Mouse (Mus musculus) forebrain, embryonic 13.5 days (tissue): Measurements from ENCODE around the gene Stn1. TPM values are rescaled to one million over a fixed set of nuclear protein-coding genes. Genes with fewer than 3 reads are reported as not detected.

Experiments
- ATAC-seq: fragments of 200-750 bp; cut with Nextera tagmentation; 2 replicates; pipeline ENCODE4 v1.8.0; 2017
- H3K27ac ChIP-seq: fragments of 300-500 bp; sonication (generic); 2 replicates; pipeline ENCODE4 v1.5.1; 2015; ENCODE audit warnings: inconsistent platforms, mild to moderate bottlenecking, moderate library complexity
- H3K27me3 ChIP-seq: fragments of 300-500 bp; sonication (generic); 2 replicates; pipeline ENCODE4 v1.6.1; 2015; ENCODE audit warnings: mild to moderate bottlenecking, inconsistent platforms
- H3K36me3 ChIP-seq: fragments of 300-500 bp; sonication (generic); 2 replicates; pipeline ENCODE4 v1.6.1; 2015; ENCODE audit warnings: mild to moderate bottlenecking, inconsistent platforms; ENCODE audit not compliant: poor library complexity, severe bottlenecking
- H3K4me1 ChIP-seq: fragments of 300-500 bp; sonication (generic); 2 replicates; pipeline ENCODE4 v1.6.1; 2015; ENCODE audit warnings: inconsistent platforms
- H3K4me2 ChIP-seq: fragments of 300-500 bp; sonication (generic); 2 replicates; pipeline ENCODE4 v1.6.1; 2015; ENCODE audit warnings: inconsistent platforms, mild to moderate bottlenecking, moderate library complexity
- H3K4me3 ChIP-seq: fragments of 300-500 bp; sonication (generic); 2 replicates; pipeline ENCODE4 v1.5.1; 2015; ENCODE audit warnings: mild to moderate bottlenecking, inconsistent platforms
- H3K9ac ChIP-seq: fragments of 300-500 bp; sonication (generic); 2 replicates; pipeline ENCODE4 v1.6.1; 2015; ENCODE audit warnings: mild to moderate bottlenecking, inconsistent platforms
- H3K9me3 ChIP-seq: fragments of 300-500 bp; sonication (generic); replicated peaks from 2 replicates; pipeline ENCODE4 v1.6.1; 2016; ENCODE audit warnings: inconsistent platforms
- WGBS: fragments of 180-500 bp; shearing (Covaris S2); methylation state at CpG from one replicate; pipeline ENCODE4 v1.1.7; 2015; 5-methylcytosine and 5-hydroxymethylcytosine counted together
- polyA plus RNA-seq: library from polyadenylated mRNA; unstranded; fragments of >200 nt; fragmentation: Nextera tagmentation; extraction: Ambion mirVana; gene quantifications from 2 replicates; pipeline ENCODE4 v1.2.1, GENCODE M21; 2015

Stn1 gene
- polyA plus RNA-seq, 1 experiment from 2014 or later = 39.0 TPM

- no peak overlapping the region for H3K4me2 ChIP-seq
- peaks cover 8% of the 10 kb centered on the region; the same call in 1 of the 2 replicates for H3K36me3 ChIP-seq
- H3K9me3 ChIP-seq = no peaks in the 10 kb centered on the region
- 0 out of 2 replicates have a peak, but pooled peaks have one; percentile 6 for ATAC-seq
- H3K27ac ChIP-seq = no peak overlapping the region
- H3K9ac ChIP-seq = no peak overlapping the region
- no peaks in the 10 kb centered on the region for H3K27me3 ChIP-seq
- 0 out of 2 replicates have a peak, but pooled peaks cover 4% of the 10 kb centered on the region for H3K4me1 ChIP-seq
- WGBS = 57% methylated on average over 4 of the region's 4 CpGs
- H3K4me3 ChIP-seq = no peak overlapping the region
Measured at GRCm38 (mm10) chr19:47503625-47504024, 33.7 kb downstream of the Stn1 start.

GRCm38 (mm10) chr19:47502563-47502962 lies 34.7 kb downstream of the Stn1 start:
- Histone ChIP-seq H3K27ac (no peak overlapping the region), H3K27me3 (no peaks in the 10 kb centered on the region), H3K4me3 (no peak overlapping the region), H3K4me1 (peaks cover 6% of the 10 kb centered on the region), H3K36me3 (peaks cover 8% of the 10 kb centered on the region; the same call in 1 of the 2 replicates), H3K9me3 (no peaks in the 10 kb centered on the region), H3K4me2 (no peak overlapping the region), H3K9ac (no peak overlapping the region)
- ATAC-seq = no peak
- WGBS = 74% methylated on average over 8 of the region's 8 CpGs

GRCm38 (mm10) chr19:47500389-47501011 lies 36.8 kb downstream of the Stn1 start:
- peaks cover 9% of the 10 kb centered on the region for H3K4me1 ChIP-seq
- no peak overlapping the region for H3K4me3 ChIP-seq
- H3K9ac ChIP-seq = no peak overlapping the region
- ATAC-seq = no peak
- 78% methylated on average over 11 of the region's 11 CpGs for WGBS
- no peak overlapping the region for H3K4me2 ChIP-seq
- H3K9me3 ChIP-seq = no peaks in the 10 kb centered on the region
- H3K27me3 ChIP-seq = no peaks in the 10 kb centered on the region
- peak overlapping the region; percentile 14; the same call in 1 of the 2 replicates for H3K27ac ChIP-seq
- peaks cover 8% of the 10 kb centered on the region; the same call in 1 of the 2 replicates for H3K36me3 ChIP-seq

GRCm38 (mm10) chr19:47499841-47500240 lies 37.5 kb downstream of the Stn1 start:
- Histone ChIP-seq H3K27ac (no peak overlapping the region), H3K4me1 (peaks cover 9% of the 10 kb centered on the region), H3K9ac (no peak overlapping the region), H3K9me3 (no peaks in the 10 kb centered on the region), H3K4me3 (no peak overlapping the region), H3K4me2 (no peak overlapping the region), H3K36me3 (peaks cover 8% of the 10 kb centered on the region; the same call in 1 of the 2 replicates), H3K27me3 (no peaks in the 10 kb centered on the region)
- ATAC-seq = no peak
- WGBS = 81% methylated on average over 5 of the region's 5 CpGs

- Histone ChIP-seq H3K36me3 (peaks cover 8% of the 10 kb centered on the region; the same call in 1 of the 2 replicates), H3K4me3 (no peak overlapping the region), H3K4me1 (peaks cover 12% of the 10 kb centered on the region), H3K27me3 (no peaks in the 10 kb centered on the region), H3K9me3 (no peaks in the 10 kb centered on the region), H3K4me2 (no peak overlapping the region), H3K9ac (no peak overlapping the region), H3K27ac (no peak overlapping the region)
- no peak for ATAC-seq
- 87% methylated on average over 4 of the region's 4 CpGs for WGBS
Measured at GRCm38 (mm10) chr19:47498942-47499341, 38.4 kb downstream of the Stn1 start.

- H3K4me3 ChIP-seq = no peak overlapping the region
- no peak overlapping the region for H3K4me2 ChIP-seq
- H3K27ac ChIP-seq = peak overlapping the region; percentile 14; the same call in 1 of the 2 replicates
- no peak overlapping the region for H3K9ac ChIP-seq
- 92% methylated on average over 6 of the region's 6 CpGs for WGBS
- no peaks in the 10 kb centered on the region for H3K9me3 ChIP-seq
- no peaks in the 10 kb centered on the region for H3K27me3 ChIP-seq
- ATAC-seq = no peak
- peaks cover 8% of the 10 kb centered on the region; the same call in 1 of the 2 replicates for H3K36me3 ChIP-seq
- peaks cover 24% of the 10 kb centered on the region for H3K4me1 ChIP-seq
Measured at GRCm38 (mm10) chr19:47497736-47498135, 39.6 kb downstream of the Stn1 start.

- Histone ChIP-seq H3K36me3 (peaks cover 8% of the 10 kb centered on the region; the same call in 1 of the 2 replicates), H3K9me3 (no peaks in the 10 kb centered on the region)
Measured at GRCm38 (mm10) chr19:47497313-47497712, 40.0 kb downstream of the Stn1 start.

GRCm38 (mm10) chr19:47493017-47493997 lies 44.0 kb downstream of the Stn1 start:
- no peaks in the 10 kb centered on the region for H3K36me3 ChIP-seq
- H3K4me1 ChIP-seq = peaks cover 34% of the 10 kb centered on the region
- H3K4me3 ChIP-seq = peak overlapping the region; percentile 14
- peak overlapping the region; percentile 26; the same call in 1 of the 2 replicates for H3K9ac ChIP-seq
- ATAC-seq = peak; percentile 55
- H3K9me3 ChIP-seq = 0 out of 2 replicates have a peak, but pooled peaks cover 2% of the 10 kb centered on the region
- H3K27me3 ChIP-seq = no peaks in the 10 kb centered on the region
- 9% methylated on average over 23 of the region's 23 CpGs for WGBS
- peak overlapping the region; percentile 53 for H3K4me2 ChIP-seq
- peak overlapping the region; percentile 85 for H3K27ac ChIP-seq

More at GRCm38 (mm10) chr19:47497313-47497712, 40.0 kb downstream of the Stn1 start:
- H3K27me3 ChIP-seq = no peaks in the 10 kb centered on the region
- H3K9ac ChIP-seq = no peak overlapping the region
- WGBS = 68% methylated on average over 9 of the region's 9 CpGs
- H3K27ac ChIP-seq = peak overlapping the region; percentile 14; the same call in 1 of the 2 replicates
- no peak overlapping the region for H3K4me2 ChIP-seq
- H3K4me1 ChIP-seq = peaks cover 28% of the 10 kb centered on the region
- ATAC-seq = no peak
- H3K4me3 ChIP-seq = no peak overlapping the region

- 0 out of 2 replicates have a peak, but pooled peaks cover 2% of the 10 kb centered on the region for H3K9me3 ChIP-seq
- peak; percentile 17; the same call in 1 of the 2 replicates for ATAC-seq
- no peak overlapping the region for H3K4me3 ChIP-seq
- peaks cover 30% of the 10 kb centered on the region for H3K4me1 ChIP-seq
- no peak overlapping the region for H3K4me2 ChIP-seq
- no peak overlapping the region for H3K9ac ChIP-seq
- peak overlapping the region; percentile 85 for H3K27ac ChIP-seq
- 11% methylated on average over 6 of the region's 6 CpGs for WGBS
- no peaks in the 10 kb centered on the region for H3K27me3 ChIP-seq
- H3K36me3 ChIP-seq = no peaks in the 10 kb centered on the region
Measured at GRCm38 (mm10) chr19:47492422-47492821, 44.9 kb downstream of the Stn1 start.

GRCm38 (mm10) chr19:47491853-47492252 lies 45.5 kb downstream of the Stn1 start:
- Histone ChIP-seq H3K27ac (peak overlapping the region; percentile 85), H3K9ac (no peak overlapping the region), H3K4me1 (peaks cover 25% of the 10 kb centered on the region), H3K4me3 (no peak overlapping the region), H3K36me3 (no peaks in the 10 kb centered on the region), H3K9me3 (0 out of 2 replicates have a peak, but pooled peaks cover 2% of the 10 kb centered on the region), H3K4me2 (no peak overlapping the region), H3K27me3 (no peaks in the 10 kb centered on the region)
- no peak for ATAC-seq
- WGBS = 43% methylated on average over 2 of the region's 2 CpGs

- Histone ChIP-seq H3K27me3 (no peaks in the 10 kb centered on the region), H3K4me1 (peaks cover 30% of the 10 kb centered on the region), H3K4me2 (no peak overlapping the region), H3K36me3 (no peaks in the 10 kb centered on the region), H3K9me3 (0 out of 2 replicates have a peak, but pooled peaks cover 2% of the 10 kb centered on the region), H3K4me3 (no peak overlapping the region), H3K9ac (no peak overlapping the region), H3K27ac (no peak overlapping the region)
- 84% methylated on average over 3 of the region's 3 CpGs for WGBS
- ATAC-seq = no peak
Measured at GRCm38 (mm10) chr19:47489233-47489632, 48.1 kb downstream of the Stn1 start.
